Mouse (Mus musculus): ENCODE results near the gene Ticam1.

GRCm38 (mm10) chr17:56278340-56278739 lies 1.8 kb upstream of the Ticam1 start:
- no peak for TF ChIP-seq EP300 (IDR thresholded peaks at IDR 0.05; ENCODE audit: low read depth)
- TF ChIP-seq CTCF (IDR thresholded peaks at IDR 0.05; ENCODE audit: low read depth): no peak
